Mouse (Mus musculus): ENCODE measurements around the gene 1700001J03Rik.
"Not testable (repeated sequence)": the region's sequence is repeated elsewhere in the genome, so short reads cannot be mapped to it uniquely, and the experiment has no call there.

Gene 1700001J03Rik

GRCm38 (mm10) chr5:146188712-146189111, 3.6 kb upstream of the 1700001J03Rik start:
- DNase-seq (ENCODE audit: extremely low spot score, low spot score): no peak

GRCm38 (mm10) chr5:146188144-146188543, 3.0 kb upstream of the 1700001J03Rik start:
- no peak for DNase-seq (ENCODE audit: extremely low spot score, low spot score)

GRCm38 (mm10) chr5:146187441-146187840, 2.3 kb upstream of the 1700001J03Rik start:
- peak; percentile 16 for DNase-seq (ENCODE audit: extremely low spot score, low spot score)

GRCm38 (mm10) chr5:146172744-146173143, 12.4 kb downstream of the 1700001J03Rik start:
- not testable (repeated sequence) for DNase-seq (ENCODE audit: extremely low spot score, low spot score)

DNA sequence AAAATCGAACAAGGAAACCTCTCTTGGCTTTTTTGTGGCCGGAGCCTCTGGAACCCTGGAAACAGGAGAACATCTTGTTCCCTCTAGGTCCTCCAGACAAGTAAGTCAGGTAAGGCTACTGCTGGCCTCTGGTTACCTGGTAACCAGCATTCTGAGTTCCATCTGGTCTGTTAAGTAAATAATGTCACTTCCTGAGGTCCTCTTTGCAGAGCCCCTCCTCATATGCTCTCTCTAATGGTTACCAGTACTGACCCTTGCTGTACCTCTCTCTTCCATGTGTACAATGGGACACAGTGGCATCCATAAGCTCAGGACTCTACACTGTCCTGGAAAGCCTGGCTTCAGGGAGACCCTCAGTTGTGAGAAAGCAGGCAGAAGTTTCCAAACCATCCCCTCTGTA, 14.5 kb downstream of the 1700001J03Rik start, which contains the start of gene Gm6309:
Gm6309 (minus strand) TSS at position 101 of the 400 bp plus-strand sequence.
- not testable (repeated sequence) for DNase-seq (ENCODE audit: extremely low spot score, low spot score)

GRCm38 (mm10) chr5:146160439-146160838, 24.7 kb downstream of the 1700001J03Rik start, which contains the start of gene Gm5565:
Gene Gm5565 (minus strand): TSS chr5:146160539.
- not testable (repeated sequence) for DNase-seq (ENCODE audit: extremely low spot score, low spot score)

DNA sequence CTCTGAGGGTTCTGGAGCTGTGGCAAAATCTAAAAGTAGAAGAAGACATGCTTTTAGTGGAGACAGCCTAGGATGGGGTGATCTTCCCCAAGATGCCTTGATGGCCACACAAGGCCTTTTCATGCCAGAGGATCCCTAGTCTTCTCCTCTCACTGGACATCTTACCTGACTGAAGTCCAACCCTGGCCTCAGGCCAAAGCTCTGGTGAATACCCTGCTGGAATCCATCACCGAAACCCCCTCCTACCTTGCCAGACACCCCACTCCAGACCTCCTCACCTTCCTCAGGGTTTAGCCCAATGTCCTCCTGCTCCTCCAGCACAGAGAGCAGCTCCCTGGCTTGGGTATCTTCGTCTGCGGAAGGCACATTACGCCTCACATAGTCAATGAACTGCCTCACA, 26.8 kb downstream of the 1700001J03Rik start:
- DNase-seq (ENCODE audit: extremely low spot score, low spot score): not testable (repeated sequence)

- DNase-seq (ENCODE audit: extremely low spot score, low spot score): no peak
Observed at GRCm38 (mm10) chr5:146150454-146150853, 34.6 kb downstream of the 1700001J03Rik start.

DNA sequence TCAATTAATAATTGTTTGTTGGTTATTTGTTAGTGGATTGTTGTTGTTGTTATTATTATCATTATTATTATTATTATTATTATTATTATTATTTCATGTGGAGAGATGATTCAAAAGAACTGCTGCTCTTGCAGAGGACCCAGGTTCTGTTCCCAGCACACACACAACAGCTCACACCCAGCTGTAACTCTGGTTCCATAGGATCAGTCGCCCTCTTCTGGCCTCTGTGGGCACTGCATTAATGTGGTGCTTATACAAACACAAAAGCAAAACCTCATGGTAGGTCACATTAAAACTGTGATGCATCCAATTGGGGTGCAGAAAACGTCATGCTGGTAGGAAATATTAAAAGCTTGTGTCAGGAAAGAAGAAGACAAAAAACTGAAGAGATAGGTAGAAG, 37.2 kb downstream of the 1700001J03Rik start:
- DNase-seq (ENCODE audit: extremely low spot score, low spot score): peak; percentile 21

Measured in neural tube, embryonic 10.5 days (tissue).